Mouse (Mus musculus): ENCODE data around the gene Hmgcr. TPM values are rescaled to one million over a fixed set of nuclear protein-coding genes. Genes with fewer than 3 reads are reported as not detected.
A peak's percentile ranks its signal among the peaks of the same experiment; 100 is the strongest.

The Hmgcr gene
- total and polyA plus RNA-seq, 2 experiments from 2014 or later = 111 to 145 TPM

DNA sequence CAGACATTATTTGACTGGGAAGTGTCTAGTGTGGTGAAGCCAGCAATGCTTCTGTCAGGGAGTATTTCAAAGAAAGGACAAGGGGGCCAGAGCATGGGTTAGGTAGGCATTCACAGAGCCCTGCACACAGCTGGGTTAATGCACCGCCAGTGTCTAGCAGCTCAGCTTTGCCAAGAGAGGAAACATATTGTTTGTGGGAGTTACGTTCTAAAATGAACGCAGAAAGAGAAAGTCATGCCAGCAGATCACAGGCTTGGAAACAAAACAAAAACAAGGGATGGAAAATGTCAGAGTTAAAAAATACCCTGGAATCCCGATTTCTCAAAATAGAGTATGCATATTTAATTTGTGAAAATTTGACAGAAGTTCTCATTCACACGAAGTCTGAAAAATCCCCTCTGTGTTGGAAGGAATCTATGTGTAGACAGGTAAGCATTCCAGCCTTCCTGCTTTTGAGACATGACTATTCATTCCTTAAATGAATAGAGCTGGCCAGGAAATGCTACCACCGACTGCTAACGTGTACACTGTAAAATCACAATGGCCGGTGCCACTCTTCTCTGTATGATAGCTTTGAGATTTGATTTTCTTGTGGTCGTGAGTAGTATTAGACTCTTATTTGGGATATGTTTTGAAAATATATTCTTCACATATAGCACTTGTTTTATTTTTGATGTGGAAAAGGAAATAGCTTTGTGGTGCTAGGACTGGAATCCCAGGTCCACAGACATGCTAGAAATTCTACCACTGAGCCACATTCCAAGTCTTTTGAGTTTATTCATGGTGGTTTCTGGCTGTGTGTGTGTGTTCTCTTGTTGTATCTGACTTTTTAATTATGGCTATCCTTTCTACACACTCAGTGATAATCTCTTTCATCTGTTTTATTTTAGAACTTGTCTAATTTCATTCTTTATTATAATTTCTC lies 9.7 kb upstream of the Hmgcr start:
- no peak for DNase-seq (ENCODE audit: low spot score)
- no peak for TF ChIP-seq CTCF (IDR thresholded peaks at IDR 0.05; ENCODE audit: low read depth)
- 66% methylated on average over 9 of the region's 9 CpGs for WGBS
- Histone ChIP-seq H3K9ac (replicated peaks; ENCODE audit: low read length) (no peak overlapping the region), H3K4me1 (ENCODE audit: insufficient read depth, low read length) (no peaks in the 10 kb centered on the region), H3K4me2 (ENCODE audit: low read depth, low read length) (no peak overlapping the region), H3K27ac (no peak overlapping the region), H3K27me3 (ENCODE audit: insufficient read depth, low read length) (no peaks in the 10 kb centered on the region), H3K9me3 (ENCODE audit: low read length) (no peaks in the 10 kb centered on the region), H3K36me3 (ENCODE audit: insufficient read depth, low read length) (no peaks in the 10 kb centered on the region), H3K4me3 (ENCODE audit: low read length) (no peak overlapping the region)
- ATAC-seq = no peak

- Histone ChIP-seq H3K4me1 (ENCODE audit: insufficient read depth, low read length) (no peaks in the 10 kb centered on the region), H3K9ac (replicated peaks; ENCODE audit: low read length) (no peak overlapping the region), H3K27me3 (ENCODE audit: insufficient read depth, low read length) (no peaks in the 10 kb centered on the region), H3K4me2 (ENCODE audit: low read depth, low read length) (no peak overlapping the region), H3K36me3 (ENCODE audit: insufficient read depth, low read length) (no peaks in the 10 kb centered on the region), H3K4me3 (ENCODE audit: low read length) (no peak overlapping the region), H3K27ac (no peak overlapping the region), H3K9me3 (ENCODE audit: low read length) (no peaks in the 10 kb centered on the region)
- no peak for TF ChIP-seq CTCF (IDR thresholded peaks at IDR 0.05; ENCODE audit: low read depth)
- 87% methylated on average over 6 of the region's 6 CpGs for WGBS
- no peak for DNase-seq (ENCODE audit: low spot score)
- ATAC-seq = no peak
Observed at GRCm38 (mm10) chr13:96678616-96679015, 7.9 kb upstream of the Hmgcr start.

DNA sequence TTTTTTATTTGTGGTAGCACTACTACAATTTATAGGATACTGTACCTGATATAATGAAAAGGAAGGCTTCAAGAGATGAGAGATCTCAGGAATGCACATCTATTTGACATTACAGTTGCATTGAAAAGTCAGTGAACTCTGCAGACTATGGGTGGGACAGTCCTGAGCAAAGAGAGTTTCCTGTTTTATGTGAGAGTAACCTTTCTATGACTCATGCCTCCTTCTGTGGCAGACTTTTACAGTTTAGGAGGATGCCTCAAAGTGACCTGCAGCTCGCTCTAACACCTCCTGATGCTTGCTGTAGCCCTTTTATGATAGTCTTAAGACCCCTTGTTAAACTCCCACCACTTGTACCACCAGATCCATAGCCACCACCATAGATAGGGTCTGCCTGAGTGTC lies 6.3 kb upstream of the Hmgcr start:
- no peaks in the 10 kb centered on the region for H3K27me3 ChIP-seq (ENCODE audit: insufficient read depth, low read length)
- H3K4me3 ChIP-seq (ENCODE audit: low read length) = no peak overlapping the region
- WGBS = 77% methylated on average over 1 of the region's 1 CpGs
- DNase-seq (ENCODE audit: low spot score) (no peak), ATAC-seq (no peak)
- H3K27ac ChIP-seq = no peak overlapping the region
- H3K9me3 ChIP-seq (ENCODE audit: low read length) = no peaks in the 10 kb centered on the region
- H3K36me3 ChIP-seq (ENCODE audit: insufficient read depth, low read length) = no peaks in the 10 kb centered on the region
- no peaks in the 10 kb centered on the region for H3K4me1 ChIP-seq (ENCODE audit: insufficient read depth, low read length)
- H3K4me2 ChIP-seq (ENCODE audit: low read depth, low read length) = no peak overlapping the region
- H3K9ac ChIP-seq (replicated peaks; ENCODE audit: low read length) = no peak overlapping the region
- TF ChIP-seq CTCF (IDR thresholded peaks at IDR 0.05; ENCODE audit: low read depth) = no peak

DNA sequence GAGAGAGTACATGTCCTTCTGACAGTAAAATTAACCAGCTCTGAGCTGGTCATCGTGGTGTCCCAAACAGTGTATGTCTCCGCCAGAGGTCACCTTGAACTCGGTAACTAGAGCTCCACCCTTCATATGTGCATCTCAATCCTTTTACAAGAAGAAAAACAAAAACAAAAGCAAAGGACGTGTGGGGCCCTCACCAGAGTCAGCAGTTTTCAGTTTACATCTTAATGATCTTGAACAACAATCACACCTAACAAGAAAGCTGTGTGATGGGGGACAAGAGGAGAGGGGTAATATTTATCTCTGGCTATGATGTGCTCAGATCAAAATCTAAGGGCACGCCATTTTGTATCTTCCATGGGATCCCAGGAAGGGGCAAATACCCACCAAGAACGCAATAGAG lies 5.0 kb upstream of the Hmgcr start:
- WGBS = 79% methylated on average over 6 of the region's 6 CpGs
- no peak for TF ChIP-seq CTCF (IDR thresholded peaks at IDR 0.05; ENCODE audit: low read depth)
- no peaks in the 10 kb centered on the region for H3K36me3 ChIP-seq (ENCODE audit: insufficient read depth, low read length)
- no peak for DNase-seq (ENCODE audit: low spot score)
- H3K9me3 ChIP-seq (ENCODE audit: low read length) = no peaks in the 10 kb centered on the region
- H3K4me3 ChIP-seq (ENCODE audit: low read length) = no peak overlapping the region
- no peak overlapping the region for H3K9ac ChIP-seq (replicated peaks; ENCODE audit: low read length)
- no peak overlapping the region for H3K27ac ChIP-seq
- no peak overlapping the region for H3K4me2 ChIP-seq (ENCODE audit: low read depth, low read length)
- H3K4me1 ChIP-seq (ENCODE audit: insufficient read depth, low read length) = 0 out of 2 replicates have a peak, but pooled peaks cover 7% of the 10 kb centered on the region
- no peak for ATAC-seq
- no peaks in the 10 kb centered on the region for H3K27me3 ChIP-seq (ENCODE audit: insufficient read depth, low read length)

- 83% methylated on average over 7 of the region's 7 CpGs for WGBS
- no peak for ATAC-seq
Observed at GRCm38 (mm10) chr13:96673817-96674216, 3.1 kb upstream of the Hmgcr start.

GRCm38 (mm10) chr13:96672276-96672675 lies 1.5 kb upstream of the Hmgcr start:
- Histone ChIP-seq H3K4me1 (ENCODE audit: insufficient read depth, low read length) (peaks cover 14% of the 10 kb centered on the region; the same call in 1 of the 2 replicates), H3K9ac (replicated peaks; ENCODE audit: low read length) (no peak overlapping the region), H3K27me3 (ENCODE audit: insufficient read depth, low read length) (no peaks in the 10 kb centered on the region), H3K36me3 (ENCODE audit: insufficient read depth, low read length) (no peaks in the 10 kb centered on the region), H3K27ac (no peak overlapping the region), H3K4me3 (ENCODE audit: low read length) (no peak overlapping the region), H3K4me2 (ENCODE audit: low read depth, low read length) (no peak overlapping the region), H3K9me3 (ENCODE audit: low read length) (no peaks in the 10 kb centered on the region)
- WGBS = 83% methylated on average over 6 of the region's 6 CpGs
- no peak for ATAC-seq
- DNase-seq (ENCODE audit: low spot score) = no peak
- no peak for TF ChIP-seq CTCF (IDR thresholded peaks at IDR 0.05; ENCODE audit: low read depth)

More at GRCm38 (mm10) chr13:96673817-96674216, 3.1 kb upstream of the Hmgcr start:
- no peak overlapping the region for H3K4me2 ChIP-seq (ENCODE audit: low read depth, low read length)
- H3K4me3 ChIP-seq (ENCODE audit: low read length) = no peak overlapping the region
- DNase-seq (ENCODE audit: low spot score) = no peak
- H3K36me3 ChIP-seq (ENCODE audit: insufficient read depth, low read length) = no peaks in the 10 kb centered on the region
- H3K9me3 ChIP-seq (ENCODE audit: low read length) = no peaks in the 10 kb centered on the region
- H3K9ac ChIP-seq (replicated peaks; ENCODE audit: low read length) = no peak overlapping the region
- H3K27me3 ChIP-seq (ENCODE audit: insufficient read depth, low read length) = no peaks in the 10 kb centered on the region
- no peak overlapping the region for H3K27ac ChIP-seq
- no peak for TF ChIP-seq CTCF (IDR thresholded peaks at IDR 0.05; ENCODE audit: low read depth)
- H3K4me1 ChIP-seq (ENCODE audit: insufficient read depth, low read length) = peaks cover 7% of the 10 kb centered on the region; the same call in 1 of the 2 replicates

GRCm38 (mm10) chr13:96671906-96672234 lies 1.1 kb upstream of the Hmgcr start:
- no peak overlapping the region for H3K4me2 ChIP-seq (ENCODE audit: low read depth, low read length)
- peak overlapping the region; percentile 96; the same call in 1 of the 2 replicates for H3K27ac ChIP-seq
- WGBS = 85% methylated on average over 5 of the region's 5 CpGs

More at GRCm38 (mm10) chr13:96671906-96672234, 1.1 kb upstream of the Hmgcr start:
- no peak overlapping the region for H3K4me3 ChIP-seq (ENCODE audit: low read length)
- peaks cover 16% of the 10 kb centered on the region; the same call in 1 of the 2 replicates for H3K4me1 ChIP-seq (ENCODE audit: insufficient read depth, low read length)
- no peaks in the 10 kb centered on the region for H3K27me3 ChIP-seq (ENCODE audit: insufficient read depth, low read length)
- no peak for DNase-seq (ENCODE audit: low spot score)
- ATAC-seq = no peak
- no peak for TF ChIP-seq CTCF (IDR thresholded peaks at IDR 0.05; ENCODE audit: low read depth)
- no peak overlapping the region for H3K9ac ChIP-seq (replicated peaks; ENCODE audit: low read length)
- no peaks in the 10 kb centered on the region for H3K36me3 ChIP-seq (ENCODE audit: insufficient read depth, low read length)
- H3K9me3 ChIP-seq (ENCODE audit: low read length) = no peaks in the 10 kb centered on the region
